Mouse (Mus musculus) large intestine, adult 2 months (tissue): Measurements from ENCODE around the gene Psmd4. TPM values are rescaled to one million over a fixed set of nuclear protein-coding genes. Genes with fewer than 3 reads are reported as not detected.
"Not testable (repeated sequence)": the region's sequence is repeated elsewhere in the genome, so short reads cannot be mapped to it uniquely, and the experiment has no call there.

ENCODE experiments used
- DNase-seq: peaks from one replicate; pipeline ENCODE4 v3.0.0-alpha.2; 2012; ENCODE audit warnings: low read depth, low spot score
- WGBS: fragments of 180-500 bp; shearing (Covaris S2); methylation state at CpG from one replicate; pipeline ENCODE4 v1.1.7; 2018; 5-methylcytosine and 5-hydroxymethylcytosine counted together
- polyA plus RNA-seq: library from polyadenylated mRNA; depleted of rRNA; stranded (reverse); fragments of >200 nt; gene quantifications from 2 replicates; pipeline ENCODE4 v1.2.3, GENCODE M21; 2012; rRNA removed

Psmd4 gene
- polyA plus RNA-seq = 138 and 153 TPM in 2 replicates

- WGBS = under 1% methylated on average over 36 of the region's 36 CpGs
Measured at GRCm38 (mm10) chr3:95042166-95042837, at the start of gene Psmd4. Gene Psmd4, minus strand, starts transcription at chr3:95042614.

GRCm38 (mm10) chr3:95088071-95088470 is 45.7 kb upstream of the Psmd4 start:
- DNase-seq = no peak
- WGBS = 97% methylated on average over 1 of the region's 1 CpGs

More at GRCm38 (mm10) chr3:95042166-95042837, at the start of gene Psmd4:
- DNase-seq = peak; percentile 91

DNA sequence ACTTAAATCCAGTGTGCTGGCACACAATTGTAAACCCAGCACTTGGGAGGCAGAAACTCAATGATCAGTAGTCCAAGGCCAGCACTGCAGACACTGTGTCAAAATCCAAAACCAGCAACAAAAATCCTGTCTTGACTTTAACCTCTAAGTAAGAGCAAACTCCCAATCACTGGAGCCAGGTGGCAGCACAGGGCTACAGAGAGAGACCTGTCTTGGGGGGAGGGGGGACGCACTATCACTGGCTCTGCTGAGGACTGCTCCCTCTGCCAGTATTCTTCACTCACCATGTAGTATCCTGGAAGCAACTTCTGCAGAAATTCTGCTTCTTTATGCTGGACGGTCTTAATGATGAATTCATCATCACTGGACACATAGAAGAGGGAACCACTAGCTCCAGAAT is 29.2 kb upstream of the Psmd4 start:
- WGBS = 97% methylated on average over 2 of the region's 2 CpGs
- no peak for DNase-seq

DNA sequence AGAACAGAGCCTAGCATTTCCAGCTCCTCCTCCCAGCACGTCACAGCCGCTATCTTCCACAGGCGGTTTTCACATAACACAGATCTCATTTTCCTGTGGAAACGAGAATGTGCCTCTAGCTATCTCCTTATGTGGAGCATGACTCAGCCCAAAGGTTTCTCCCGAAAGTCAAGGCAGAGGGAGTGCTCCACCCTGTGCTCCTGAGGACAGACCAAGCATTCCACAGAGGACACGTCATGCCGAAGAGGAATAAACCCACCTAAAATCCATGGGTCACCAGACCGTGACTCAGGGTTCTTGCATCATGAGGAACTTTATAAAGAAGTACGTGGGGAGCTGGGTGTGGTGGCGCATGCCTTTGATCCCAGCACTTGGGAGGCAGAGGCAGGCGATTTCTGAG is 24.2 kb upstream of the Psmd4 start:
- DNase-seq = no peak
- WGBS = 85% methylated on average over 11 of the region's 11 CpGs

DNA sequence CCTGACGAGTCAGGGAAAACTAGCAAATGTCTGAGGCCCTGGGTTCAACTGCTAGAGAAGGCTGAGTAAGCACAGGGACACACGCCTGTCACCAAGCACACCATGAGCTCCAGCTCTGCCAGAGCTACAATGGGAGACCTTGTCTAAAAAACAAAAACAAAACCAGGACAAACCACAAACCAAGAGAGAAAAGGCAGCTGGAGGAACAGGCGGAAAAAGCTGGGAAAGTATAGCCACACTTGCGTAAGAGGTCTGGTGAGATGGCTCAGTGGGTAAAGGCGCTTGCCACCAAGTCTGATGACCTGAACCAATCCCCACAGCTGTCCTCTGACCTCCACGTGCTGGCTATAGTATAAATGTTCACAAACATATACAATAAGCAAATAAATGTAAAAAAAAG is 23.7 kb upstream of the Psmd4 start:
- WGBS = 77% methylated on average over 6 of the region's 6 CpGs
- no peak for DNase-seq

DNA sequence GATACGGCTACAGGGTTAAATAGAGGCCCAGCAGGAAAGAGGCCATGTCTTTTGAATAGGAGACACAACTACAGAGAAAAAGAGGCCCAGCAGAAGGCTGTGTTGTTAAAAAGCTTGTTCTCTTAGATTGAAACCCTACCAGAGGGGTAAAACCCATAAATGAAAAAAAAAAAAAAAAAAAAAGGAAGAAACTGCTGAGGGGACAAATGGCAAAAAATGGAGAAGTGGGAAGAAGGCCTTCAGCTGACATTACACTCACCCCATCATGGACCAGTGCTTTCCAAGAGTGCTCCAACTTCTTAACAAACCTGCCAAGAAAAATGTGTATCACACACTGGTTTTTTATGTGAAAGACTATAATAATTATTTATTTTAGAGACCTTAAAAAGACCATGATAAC is 23.1 kb upstream of the Psmd4 start:
- WGBS = 93% methylated on average over 1 of the region's 1 CpGs

DNA sequence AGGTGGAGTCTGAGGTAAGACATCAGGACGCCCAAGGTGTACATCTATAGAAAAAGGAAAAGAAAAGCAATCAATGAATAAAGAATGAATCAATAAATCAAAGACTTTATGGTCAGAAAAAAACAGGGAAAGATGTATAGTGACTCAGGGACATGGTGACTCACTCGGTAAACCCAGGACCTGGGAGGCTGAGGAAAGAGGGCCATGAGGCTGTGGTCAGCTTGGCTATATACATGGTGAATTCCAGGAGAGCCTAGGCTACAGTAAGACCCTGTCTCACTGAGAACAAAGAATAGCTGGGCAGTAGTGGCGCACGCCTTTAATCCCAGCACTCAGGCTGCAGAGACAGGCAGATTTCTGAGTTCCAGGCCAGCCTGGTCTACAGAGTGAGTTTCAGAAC is 21.3 kb upstream of the Psmd4 start:
- WGBS = 86% methylated on average over 4 of the region's 4 CpGs

More for the DNA sequence above, 23.1 kb upstream of the Psmd4 start:
- no peak for DNase-seq

DNA sequence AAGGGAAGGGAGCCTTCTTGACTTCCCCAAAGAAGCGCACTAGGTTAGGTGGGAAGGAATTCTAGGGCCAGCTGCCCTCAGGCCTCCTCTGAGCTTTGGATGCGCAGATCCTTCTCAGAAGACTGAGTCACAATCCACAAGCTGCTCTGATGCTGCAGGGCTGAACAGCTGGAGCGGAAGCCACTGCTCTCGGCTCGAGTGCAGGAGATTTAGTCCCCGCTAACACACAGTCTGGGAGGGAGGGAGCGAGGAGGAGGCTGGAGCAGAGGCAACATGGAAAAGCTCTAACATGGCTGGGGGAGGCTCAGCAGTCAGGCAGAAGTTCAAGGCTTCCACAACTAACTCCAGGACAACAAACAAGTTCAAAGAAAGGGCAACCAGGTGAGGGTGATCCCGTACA is 15.7 kb upstream of the Psmd4 start:
- DNase-seq = no peak

More for the DNA sequence above, 21.3 kb upstream of the Psmd4 start:
- no peak for DNase-seq

DNA sequence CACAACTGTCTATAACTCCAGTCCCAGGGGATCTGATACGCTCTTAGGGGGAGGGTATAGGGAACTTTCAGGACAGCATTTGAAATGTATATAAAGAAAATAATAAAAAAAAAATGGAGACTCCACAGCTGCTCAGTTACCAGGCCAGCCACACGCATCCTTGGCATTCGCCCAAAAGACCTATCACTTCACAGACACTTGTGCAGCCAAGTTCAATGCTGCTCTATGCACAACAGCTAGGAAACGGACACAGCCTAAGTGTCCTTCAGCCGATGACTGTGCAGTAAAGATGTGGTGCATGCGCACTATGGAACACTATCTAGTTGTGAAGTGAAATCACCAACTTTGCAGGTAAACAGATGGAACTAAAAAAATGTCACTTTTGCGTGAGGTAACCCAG is 13.9 kb upstream of the Psmd4 start:
- 81% methylated on average over 7 of the region's 7 CpGs for WGBS
- no peak for DNase-seq

More for the DNA sequence above, 15.7 kb upstream of the Psmd4 start:
- 75% methylated on average over 8 of the region's 8 CpGs for WGBS

GRCm38 (mm10) chr3:95054481-95055260 is 12.3 kb upstream of the Psmd4 start:
- WGBS = 31% methylated on average over 10 of the region's 10 CpGs
- no peak for DNase-seq

GRCm38 (mm10) chr3:95053701-95054100 is 11.3 kb upstream of the Psmd4 start:
- no peak for DNase-seq
- WGBS = 43% methylated on average over 3 of the region's 3 CpGs

GRCm38 (mm10) chr3:95052959-95053358 is 10.5 kb upstream of the Psmd4 start:
- no peak for DNase-seq
- WGBS = 37% methylated on average over 1 of the region's 1 CpGs

DNA sequence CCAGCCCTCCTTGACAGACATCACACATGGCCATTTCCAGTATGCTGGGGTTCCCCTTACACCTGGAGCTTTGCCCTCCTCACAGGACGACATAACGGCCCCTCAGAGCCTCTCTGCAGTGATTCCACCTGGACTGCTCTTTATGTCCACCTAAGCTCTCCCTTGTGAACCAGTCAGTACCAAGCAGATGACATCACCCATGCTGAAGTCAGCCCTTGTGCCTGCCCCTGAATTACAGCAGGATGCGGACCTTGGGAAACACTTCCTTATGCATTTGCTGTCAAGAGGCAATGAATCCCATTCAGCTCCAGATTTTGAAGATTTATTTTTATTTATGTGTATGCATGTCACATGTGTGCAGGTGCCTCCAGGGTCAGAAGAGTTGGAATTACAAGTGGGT is 5.5 kb upstream of the Psmd4 start:
- WGBS = 42% methylated on average over 3 of the region's 3 CpGs
- no peak for DNase-seq

- 73% methylated on average over 11 of the region's 11 CpGs for WGBS
- no peak for DNase-seq
Measured at GRCm38 (mm10) chr3:95046462-95047057, 4.1 kb upstream of the Psmd4 start.

- 45% methylated on average over 6 of the region's 6 CpGs for WGBS
Measured at GRCm38 (mm10) chr3:95043251-95043650, 837 bp upstream of the Psmd4 start.

DNA sequence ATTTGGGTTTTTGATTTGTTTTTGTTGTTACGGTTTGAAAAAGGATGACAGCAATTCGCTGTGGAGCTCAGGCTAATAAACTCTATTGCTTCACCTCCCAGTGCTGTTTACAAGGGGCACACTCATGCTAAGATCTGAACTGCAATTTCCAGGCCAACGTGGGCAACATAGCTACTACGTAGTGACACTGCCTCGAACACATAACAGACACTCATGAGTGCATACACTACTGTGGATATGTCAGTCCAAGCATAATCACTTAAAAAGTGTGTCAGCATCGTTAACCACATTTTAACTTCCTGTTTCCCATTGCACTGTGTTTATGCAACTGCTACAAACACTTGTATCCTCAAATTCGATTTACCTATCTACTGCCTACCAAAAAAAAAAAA is 420 bp upstream of the Psmd4 start:
- WGBS = 4% methylated on average over 7 of the region's 7 CpGs

More at GRCm38 (mm10) chr3:95043251-95043650, 837 bp upstream of the Psmd4 start:
- no peak for DNase-seq

GRCm38 (mm10) chr3:95041625-95042024 is 789 bp downstream of the Psmd4 start:
- WGBS = 6% methylated on average over 3 of the region's 3 CpGs
- DNase-seq = no peak

More for the DNA sequence above, 420 bp upstream of the Psmd4 start:
- no peak for DNase-seq

GRCm38 (mm10) chr3:95029953-95030352 is 12.5 kb downstream of the Psmd4 start:
- WGBS = 29% methylated on average over 3 of the region's 3 CpGs
- no peak for DNase-seq

DNA sequence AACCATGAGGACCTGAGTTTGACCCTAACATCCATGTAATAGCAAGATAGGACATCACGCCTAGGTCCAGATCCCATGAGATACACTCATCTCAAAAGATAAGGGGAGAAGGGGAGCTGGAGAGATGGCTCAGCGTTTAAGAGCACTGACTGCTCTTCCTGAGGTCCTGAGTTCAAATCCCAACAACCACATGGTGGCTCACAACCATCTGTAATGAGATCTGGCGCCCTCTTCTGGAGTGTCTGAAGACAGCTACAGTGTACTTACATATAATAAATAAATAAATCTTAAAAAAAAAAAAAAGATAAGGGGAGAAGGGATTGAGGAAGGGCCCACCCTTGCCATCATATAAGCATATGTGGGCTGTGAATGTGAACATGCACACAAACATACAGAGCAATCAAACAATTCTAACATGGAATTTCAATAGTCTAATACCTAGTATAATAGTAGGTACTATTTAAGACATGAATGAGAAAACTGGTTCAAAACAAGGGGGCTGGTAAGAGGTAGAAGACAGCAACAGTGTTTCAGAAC is 13.1 kb downstream of the Psmd4 start:
- not testable (repeated sequence) for DNase-seq
- WGBS = 69% methylated on average over 3 of the region's 3 CpGs

- WGBS = 21% methylated on average over 3 of the region's 3 CpGs
- peak; percentile 77 for DNase-seq
Measured at GRCm38 (mm10) chr3:95028603-95029002, 13.8 kb downstream of the Psmd4 start.
